Mouse (Mus musculus) MEL (cell line): ENCODE results near the gene 4930432K21Rik.

ENCODE experiments used
- CTCF ChIP-seq, 3 experiments: IDR thresholded peaks in 2 of 3; conservative IDR thresholded peaks in 1 of 3; 2 replicates each; pipeline ENCODE4 v1.5.1; 2011 to 2012; ENCODE audit warnings: low read length in 3 of 3, low read depth in 2 of 3, mild to moderate bottlenecking in 2 of 3, improper control_type of control experiment in 1 of 3, inconsistent platforms in 1 of 3, mixed read lengths in 1 of 3, moderate library complexity in 1 of 3; ENCODE audit not compliant: control insufficient read depth in 1 of 3, insufficient read depth in 1 of 3, poor library complexity in 1 of 3, severe bottlenecking in 1 of 3
- E2F4 ChIP-seq: IDR thresholded peaks from 2 replicates; pipeline ENCODE4 v1.6.1; 2011; ENCODE audit warnings: low read depth, low read length, improper control_type of control experiment, borderline replicate concordance
- EP300 ChIP-seq, 2 experiments: IDR thresholded peaks; 2 replicates each; pipeline ENCODE4 v1.6.1; 2011; ENCODE audit warnings: improper control_type of control experiment in 2 of 2, low read length in 2 of 2, low read depth in 1 of 2, mild to moderate bottlenecking in 1 of 2
- MAZ ChIP-seq: IDR thresholded peaks from 2 replicates; pipeline ENCODE4 v1.6.1; 2012; ENCODE audit warnings: low read depth, mild to moderate bottlenecking, inconsistent platforms, low read length, improper control_type of control experiment
- MYC ChIP-seq: IDR thresholded peaks from 2 replicates; pipeline ENCODE4 v1.6.1; 2011; ENCODE audit warnings: low read depth, mild to moderate bottlenecking, low read length, improper control_type of control experiment, moderate library complexity
- ZNF384 ChIP-seq: IDR thresholded peaks from 2 replicates; pipeline ENCODE4 v1.6.1; 2012; ENCODE audit warnings: low read depth, mild to moderate bottlenecking, inconsistent platforms, low read length, improper control_type of control experiment

DNA sequence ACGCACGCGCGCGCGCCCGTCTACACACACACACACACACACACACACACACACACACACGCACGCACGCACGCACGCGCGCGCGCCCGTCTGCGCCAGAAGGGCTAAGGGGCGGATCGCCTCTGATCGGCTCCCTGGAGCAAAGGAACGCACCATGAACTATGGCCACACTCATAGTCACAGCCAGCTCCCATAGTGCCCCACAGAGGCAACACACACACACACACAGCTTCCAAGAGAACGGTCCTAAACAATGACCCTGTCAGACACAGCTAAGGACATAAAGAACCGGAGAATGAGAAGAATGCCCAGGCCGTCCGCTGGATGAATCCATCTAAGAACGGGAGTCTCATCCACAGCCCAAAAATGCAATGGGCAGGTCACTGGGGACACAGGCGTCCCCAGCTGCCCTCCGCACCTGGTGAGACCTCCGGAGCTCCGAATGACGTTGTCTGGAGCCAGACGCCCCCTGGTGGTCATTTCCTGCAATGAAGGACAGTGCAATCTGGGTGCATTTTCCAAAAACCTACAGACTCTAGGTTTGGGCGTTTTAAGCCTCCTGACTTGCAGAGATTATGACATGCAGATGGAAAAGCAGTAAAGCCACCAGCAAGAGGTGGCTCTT, 62.5 kb downstream of the 4930432K21Rik start:
- peak; percentile 82 to 89 (median 85) for TF ChIP-seq CTCF (IDR thresholded peaks at IDR 0.05 in 2 of 3, conservative IDR thresholded peaks at IDR 0.05 in 1 of 3; ENCODE audit: control insufficient read depth in 1 of 3, insufficient read depth in 1 of 3, low read depth in 2 of 3, low read length in 3 of 3, poor library complexity in 1 of 3, severe bottlenecking in 1 of 3)
- no peak for TF ChIP-seq MYC
- TF ChIP-seq E2F4, result no peak
- TF ChIP-seq MAZ, result no peak
- TF ChIP-seq ZNF384, result no peak
- no peak for TF ChIP-seq EP300 (IDR thresholded peaks at IDR 0.05; ENCODE audit: low read depth in 1 of 2, low read length in 2 of 2)
